Mouse (Mus musculus) kidney, postnatal 4 days (tissue): Measurements from ENCODE around the gene Mrpl19.

Experiments used
- DNase-seq, 2 experiments: peaks; one replicate each; pipeline ENCODE4 v3.0.0; 2021; ENCODE audit warnings: mixed read lengths in 2 of 2

Mrpl19 gene

GRCm38 (mm10) chr6:81965296-81966067, at the start of gene Mrpl19:
Mrpl19 (minus strand) TSS chr6:81965958.
- DNase-seq = peak; percentile 92 to 93

- DNase-seq = peak in 1 of 2 experiments; percentile 20
These were observed 46.6 kb upstream of the Mrpl19 start for GRCm38 (mm10) chr6:82012392-82012791.

DNA sequence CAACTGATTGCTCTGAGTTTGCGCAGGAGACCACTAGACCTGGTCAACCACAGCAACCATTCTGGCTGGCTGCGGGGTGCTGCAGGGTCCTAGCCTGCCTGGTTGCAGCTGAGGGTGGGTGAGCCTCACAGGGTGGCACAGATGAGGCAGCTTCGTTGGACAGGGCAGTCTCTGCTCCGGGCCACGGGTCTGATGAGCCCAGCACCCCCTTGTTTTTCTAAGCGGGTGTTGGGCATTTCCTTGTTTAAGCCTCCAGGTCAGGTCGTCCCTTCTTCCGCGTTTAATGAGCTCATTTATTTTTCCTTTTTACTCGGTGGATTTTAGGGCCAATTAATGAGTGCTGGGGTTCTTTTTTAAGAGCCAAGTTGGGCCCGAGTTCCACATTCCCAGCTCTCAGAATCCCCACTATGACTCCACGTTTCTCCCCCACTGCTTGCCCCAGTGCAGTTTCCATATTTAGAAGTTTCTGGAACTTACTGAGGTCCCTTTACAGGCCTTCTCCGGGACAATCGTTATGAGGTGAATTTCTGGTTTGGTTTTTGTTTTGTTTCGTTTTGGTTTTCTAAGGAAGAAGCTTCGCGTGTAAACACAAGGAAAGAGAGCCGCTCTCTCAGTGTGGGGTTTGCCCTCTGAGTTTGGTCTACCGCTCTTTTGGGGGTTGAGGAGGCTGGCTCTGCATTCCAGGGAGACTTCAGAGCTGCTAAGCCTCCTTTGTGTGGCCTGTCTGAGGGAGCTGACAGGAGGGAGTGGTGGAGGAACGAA, 24.5 kb upstream of the Mrpl19 start:
- peak; percentile 24 to 52 for DNase-seq

DNA sequence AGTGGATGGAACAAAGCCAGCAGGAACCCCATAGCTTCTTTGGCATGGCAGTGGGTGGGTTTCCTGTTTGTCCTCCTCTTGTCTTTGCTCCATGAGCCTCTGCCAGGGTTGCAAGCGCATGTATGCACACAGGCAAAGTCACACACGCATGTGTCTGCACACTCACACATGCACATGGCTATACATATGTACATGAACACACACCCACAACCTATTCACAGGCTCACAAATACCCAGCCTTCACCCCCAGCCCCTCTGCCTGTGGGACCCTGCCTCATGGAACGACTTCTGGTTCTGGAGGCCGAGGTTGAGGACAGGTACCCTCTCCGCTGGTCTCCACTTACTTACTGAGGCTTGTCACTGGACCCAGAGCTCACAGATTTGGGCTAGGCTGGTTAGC, 22.6 kb upstream of the Mrpl19 start:
- no peak for DNase-seq

DNA sequence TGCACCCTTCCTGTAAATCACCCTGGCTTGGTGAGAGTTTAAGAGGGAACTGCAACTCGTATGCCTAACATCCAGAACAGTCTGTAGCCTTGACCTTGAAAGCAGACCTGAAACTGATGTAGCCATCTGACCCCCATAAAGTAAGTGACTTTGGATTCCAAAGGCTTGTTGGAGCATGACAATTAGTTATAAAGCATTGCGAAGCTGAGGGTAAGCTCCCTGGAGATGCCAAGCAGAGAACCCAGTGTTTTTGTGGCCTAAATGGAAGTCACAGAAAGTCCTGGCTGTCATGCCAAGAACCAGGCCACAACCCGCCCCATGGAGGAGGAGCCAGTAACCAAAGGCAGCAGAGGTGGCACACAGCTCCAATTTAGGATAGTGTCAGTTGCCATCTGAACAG, 21.8 kb upstream of the Mrpl19 start:
- DNase-seq = peak; percentile 51 to 69

DNA sequence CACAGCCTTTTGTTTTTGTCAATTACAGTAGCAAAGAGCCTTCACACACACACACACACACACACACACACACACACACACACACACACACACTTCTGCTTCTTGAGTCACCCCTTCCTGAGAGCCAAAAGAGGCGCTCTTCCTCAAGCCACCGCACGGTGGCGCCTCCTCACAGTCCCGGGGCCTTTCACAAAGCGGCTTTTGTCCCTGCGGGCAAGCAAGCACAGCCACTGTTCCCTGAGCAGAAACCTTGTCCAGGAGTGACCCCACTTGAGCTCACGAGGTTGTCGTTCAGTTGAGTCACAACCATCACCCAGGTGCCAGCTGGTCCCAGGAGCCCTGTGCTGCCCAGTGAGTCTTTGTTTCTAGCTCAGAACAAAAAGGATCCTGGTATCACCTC, 21.3 kb upstream of the Mrpl19 start:
- peak; percentile 89 to 92 for DNase-seq

- peak in 1 of 2 experiments; percentile 37 for DNase-seq
These were observed 20.8 kb upstream of the Mrpl19 start for GRCm38 (mm10) chr6:81986599-81986998.

GRCm38 (mm10) chr6:81986171-81986570, 20.4 kb upstream of the Mrpl19 start:
- DNase-seq = no peak

GRCm38 (mm10) chr6:81979286-81979685, 13.5 kb upstream of the Mrpl19 start:
- DNase-seq = no peak

DNA sequence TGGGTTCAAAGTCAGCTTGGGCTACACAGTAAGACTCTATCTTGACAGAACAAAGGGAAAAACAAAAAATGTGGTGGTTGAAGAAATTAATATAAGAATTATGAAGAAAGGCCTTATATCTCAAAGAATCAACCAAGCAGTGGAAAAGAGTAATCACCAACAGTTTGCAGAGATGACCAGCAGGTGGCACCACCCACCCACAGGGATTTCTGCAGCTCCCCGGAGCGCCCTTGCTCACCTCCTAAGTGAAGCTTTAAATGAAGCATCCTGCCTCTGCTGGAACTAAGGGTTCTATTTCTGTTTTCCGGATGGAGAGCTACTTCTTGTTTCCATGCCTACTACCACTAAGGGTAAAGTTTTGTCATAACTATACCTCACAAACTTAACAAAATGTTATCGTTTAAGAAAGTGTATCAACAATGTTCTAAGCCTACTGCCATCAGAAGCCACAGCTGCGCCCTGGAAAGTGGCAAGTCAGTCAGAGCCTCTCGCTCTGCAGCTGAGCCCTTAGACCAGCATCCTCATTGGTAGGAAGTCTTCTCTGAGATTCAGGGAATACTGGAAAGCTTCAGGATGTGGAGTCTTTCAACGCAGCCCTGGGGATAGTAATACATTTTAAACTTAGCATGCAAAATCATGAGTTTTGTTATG, 10.3 kb upstream of the Mrpl19 start:
- peak; percentile 90 for DNase-seq

GRCm38 (mm10) chr6:81972595-81972994, 6.8 kb upstream of the Mrpl19 start:
- DNase-seq = peak in 1 of 2 experiments; percentile 15

- no peak for DNase-seq
These were observed 5.4 kb upstream of the Mrpl19 start for GRCm38 (mm10) chr6:81971196-81971595.

GRCm38 (mm10) chr6:81966068-81966544, 348 bp upstream of the Mrpl19 start:
- DNase-seq = no peak

DNA sequence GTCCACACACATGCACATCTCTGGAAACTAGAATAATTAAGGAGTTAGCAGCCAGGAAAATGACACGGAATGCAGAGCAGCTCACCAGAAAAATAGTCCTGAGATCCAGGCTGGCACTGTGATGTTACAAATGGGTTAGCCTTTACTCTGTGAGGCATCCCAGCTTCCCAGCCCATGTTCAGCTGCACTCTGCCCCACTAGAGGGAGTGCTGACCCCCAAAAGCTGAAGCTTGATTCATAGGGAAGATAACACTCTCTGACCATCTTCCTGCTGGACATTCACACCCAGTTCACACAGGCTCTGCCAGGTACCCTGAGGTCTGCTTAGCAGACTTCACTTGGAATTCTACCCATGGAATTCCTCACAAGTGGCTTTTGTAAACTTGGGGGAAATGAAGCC, 5.5 kb downstream of the Mrpl19 start:
- DNase-seq = peak; percentile 9 to 15

DNA sequence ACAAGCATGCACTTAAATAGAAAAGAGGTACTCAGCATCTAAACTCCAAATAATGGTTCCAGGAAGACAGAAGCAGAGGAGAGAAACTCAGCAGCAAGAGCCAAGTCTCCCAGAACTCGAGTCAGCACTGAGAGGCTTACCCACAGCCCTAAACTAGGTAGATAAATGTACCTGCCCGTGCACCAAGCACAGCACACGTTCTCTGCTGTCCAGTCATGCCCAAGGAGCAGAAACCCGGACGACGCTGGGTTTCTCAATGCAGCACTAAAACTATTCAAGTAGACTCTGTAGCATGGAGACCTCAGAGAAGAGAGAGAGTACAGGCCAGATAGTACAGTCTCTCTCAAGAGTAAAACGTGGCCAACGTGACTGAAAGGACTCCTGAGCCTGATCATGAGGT, 5.9 kb downstream of the Mrpl19 start:
- no peak for DNase-seq

GRCm38 (mm10) chr6:81957992-81958391, 7.8 kb downstream of the Mrpl19 start:
- DNase-seq = no peak

GRCm38 (mm10) chr6:81956399-81956798, 9.4 kb downstream of the Mrpl19 start:
- peak; percentile 25 to 38 for DNase-seq

- no peak for DNase-seq
These were observed 10.6 kb downstream of the Mrpl19 start for GRCm38 (mm10) chr6:81955133-81955532.

GRCm38 (mm10) chr6:81946906-81947305, 18.9 kb downstream of the Mrpl19 start:
- no peak for DNase-seq

DNA sequence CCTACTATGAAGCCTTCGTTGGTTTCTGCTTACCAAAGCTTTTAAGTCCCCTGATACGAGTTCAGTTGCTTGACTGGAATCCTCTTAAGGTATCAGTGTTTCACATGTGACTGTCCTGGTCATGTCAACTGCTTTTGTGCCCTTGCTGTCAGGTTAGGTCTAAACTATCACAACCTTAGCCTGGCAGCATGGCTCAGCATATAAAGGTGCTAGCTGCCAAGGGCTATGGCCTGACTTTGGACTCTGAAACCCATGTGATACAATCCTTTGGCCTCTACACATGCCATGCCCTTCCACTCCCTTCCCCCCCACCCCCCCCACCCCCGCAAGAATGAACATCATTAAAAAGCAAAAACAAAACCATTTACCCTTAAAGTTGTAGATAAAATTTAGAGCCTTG, 21.3 kb downstream of the Mrpl19 start:
- no peak for DNase-seq

DNA sequence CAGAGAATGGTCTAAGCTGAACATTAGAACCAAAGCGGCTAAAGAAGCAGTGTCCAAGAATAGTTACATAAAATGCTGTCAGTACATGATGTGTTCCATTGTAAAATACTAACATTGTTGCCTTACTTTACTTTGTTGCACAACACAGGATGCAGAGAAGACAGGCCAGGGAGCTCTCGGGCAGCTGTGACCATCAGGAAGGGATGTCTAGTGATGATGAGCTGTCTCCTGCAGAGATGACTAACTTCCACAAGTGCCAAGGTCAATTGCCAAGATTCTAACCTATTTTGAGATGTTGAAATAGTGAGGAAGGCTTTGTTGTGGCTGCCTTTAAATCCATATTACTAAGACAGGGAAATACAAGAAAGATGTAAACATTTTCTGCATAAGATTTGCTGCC, 22.5 kb downstream of the Mrpl19 start:
- DNase-seq = no peak

- DNase-seq = no peak
These were observed 24.0 kb downstream of the Mrpl19 start for GRCm38 (mm10) chr6:81941718-81942117.

DNA sequence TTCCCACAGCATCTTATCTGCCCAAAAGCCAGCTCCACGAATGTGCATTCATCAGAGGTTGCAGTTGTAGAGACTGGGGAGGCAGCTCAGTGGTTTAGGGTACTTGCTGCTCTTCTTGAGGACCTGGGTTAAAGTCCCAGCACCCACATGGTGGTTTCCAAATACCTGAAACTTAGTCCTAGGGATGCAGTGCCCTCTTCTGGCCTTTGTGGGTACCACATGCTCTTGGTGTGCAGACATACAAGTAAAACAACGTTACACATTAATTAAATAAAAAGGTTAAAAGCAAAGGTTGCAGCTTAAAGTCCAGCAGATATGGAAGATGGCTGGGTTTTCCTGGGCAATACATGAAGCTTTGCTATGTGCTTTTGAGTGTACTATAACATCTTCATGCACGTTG, 32.5 kb downstream of the Mrpl19 start:
- peak in 1 of 2 experiments; percentile 11 for DNase-seq
